Mouse (Mus musculus) cerebellum, adult 9-10 months (tissue): ENCODE measurements around the gene Arl13b.

Experiments
- DNase-seq: peaks from one replicate; pipeline ENCODE4 v3.0.0; 2022

Arl13b gene

DNA sequence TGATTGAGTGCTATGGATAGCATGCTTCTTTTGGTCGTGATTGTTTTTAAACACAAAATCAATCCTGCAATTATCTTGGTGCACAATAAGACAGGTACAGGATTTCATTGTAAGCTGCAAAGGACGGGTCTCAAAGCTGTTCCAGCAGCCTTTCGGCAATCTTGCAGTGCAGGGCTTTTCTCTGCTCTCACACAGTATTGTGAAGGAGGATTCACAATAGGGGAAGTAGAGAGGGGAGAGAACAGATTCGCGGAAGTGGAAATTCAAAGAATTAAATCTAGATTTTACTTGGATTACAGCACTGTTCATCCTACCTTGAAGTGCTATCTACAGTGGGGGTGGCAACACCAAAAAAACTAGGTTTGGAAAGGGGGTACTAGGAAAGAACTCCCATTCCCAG is 33.0 kb downstream of the Arl13b start:
- DNase-seq: no peak

DNA sequence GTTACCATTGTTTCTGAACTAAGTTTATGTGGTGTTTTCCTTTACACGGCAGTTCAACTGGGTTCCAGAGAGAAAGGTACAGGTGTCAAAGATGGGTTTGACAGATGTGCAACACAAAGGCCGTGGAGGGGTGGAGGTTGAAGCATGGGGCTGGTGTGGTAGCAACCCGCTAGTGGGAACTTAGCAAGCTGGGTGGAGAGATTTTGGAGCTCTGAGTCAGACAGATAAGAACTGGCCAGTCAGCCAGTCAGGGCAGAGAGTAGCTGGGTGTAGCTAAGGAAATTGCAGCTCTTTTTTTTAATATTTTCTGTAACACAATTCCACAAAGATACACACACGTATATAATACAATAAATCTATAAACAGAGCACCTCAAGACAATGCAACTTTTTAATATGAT is 36.0 kb downstream of the Arl13b start:
- no peak for DNase-seq

DNA sequence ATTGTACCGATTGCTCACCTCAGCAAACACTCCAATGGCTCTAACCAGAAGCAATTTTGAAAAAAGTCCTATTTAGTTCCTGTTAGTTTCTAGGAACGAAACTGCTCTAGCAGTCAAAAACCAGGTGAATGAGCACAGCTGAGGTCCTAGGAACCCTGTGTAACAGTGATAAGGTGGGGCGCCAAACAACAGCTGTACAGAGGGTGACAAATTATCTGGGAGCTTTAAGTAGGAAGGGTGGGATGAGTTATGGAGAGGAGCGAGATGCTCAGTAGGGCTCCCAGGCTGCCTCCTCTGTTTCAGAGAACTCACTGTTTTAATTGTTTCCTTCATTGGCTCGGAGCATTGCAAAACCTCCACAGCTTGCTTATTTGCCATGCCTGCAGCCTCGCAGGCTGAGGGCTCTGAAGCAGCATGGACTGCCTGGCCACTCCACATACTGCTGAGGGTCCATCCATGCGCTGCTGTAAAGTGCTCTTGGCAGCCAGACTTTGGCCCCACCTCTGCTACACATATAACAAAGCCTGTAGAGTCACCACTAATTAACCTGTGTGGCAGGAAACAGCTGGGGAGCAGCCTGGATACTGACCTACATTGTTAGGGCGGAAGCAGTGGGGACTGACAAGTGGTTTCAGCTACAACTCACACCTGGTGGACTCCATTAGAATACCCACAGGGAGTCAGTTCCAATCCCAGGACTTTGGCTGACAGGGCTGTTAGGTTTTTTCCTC is 39.4 kb downstream of the Arl13b start:
- no peak for DNase-seq

DNA sequence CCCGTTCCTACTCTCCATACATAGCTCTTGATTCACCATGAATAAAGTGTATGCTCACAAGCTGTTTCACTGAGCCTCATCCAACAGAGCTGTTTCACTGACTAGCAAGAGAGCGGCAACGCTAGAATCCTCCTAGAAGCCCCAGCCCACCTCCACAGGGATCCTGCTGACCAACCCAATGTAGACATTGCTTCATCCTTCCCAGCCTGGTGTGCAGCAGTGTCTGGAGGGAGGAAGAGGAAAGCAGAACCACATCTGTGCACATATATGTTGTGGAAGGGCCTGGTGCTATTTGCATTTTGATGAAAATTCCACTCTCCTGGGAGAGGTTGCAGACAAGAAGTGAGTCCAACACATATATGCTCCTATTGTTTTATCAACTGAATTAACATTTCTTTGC is 42.2 kb downstream of the Arl13b start:
- no peak for DNase-seq

DNA sequence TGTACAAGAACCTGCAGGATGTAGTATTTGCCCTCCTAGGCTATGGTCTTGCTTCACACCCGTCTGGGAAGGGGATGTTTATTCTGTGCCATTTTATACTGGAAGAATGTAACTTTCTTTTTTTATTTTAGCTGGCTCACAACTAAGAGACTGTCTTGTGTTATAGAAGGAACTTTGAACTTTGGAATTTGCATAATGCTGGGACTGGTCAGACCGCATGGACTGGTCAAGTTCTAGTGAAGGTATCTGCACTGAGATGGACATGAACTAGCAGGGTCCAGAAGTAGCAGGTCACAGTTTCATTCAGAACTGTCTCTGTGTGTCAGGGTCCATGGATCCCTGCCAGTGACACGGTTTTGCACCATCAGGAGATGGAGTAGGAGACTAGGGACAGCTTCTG is 47.0 kb downstream of the Arl13b start:
- DNase-seq: no peak

DNA sequence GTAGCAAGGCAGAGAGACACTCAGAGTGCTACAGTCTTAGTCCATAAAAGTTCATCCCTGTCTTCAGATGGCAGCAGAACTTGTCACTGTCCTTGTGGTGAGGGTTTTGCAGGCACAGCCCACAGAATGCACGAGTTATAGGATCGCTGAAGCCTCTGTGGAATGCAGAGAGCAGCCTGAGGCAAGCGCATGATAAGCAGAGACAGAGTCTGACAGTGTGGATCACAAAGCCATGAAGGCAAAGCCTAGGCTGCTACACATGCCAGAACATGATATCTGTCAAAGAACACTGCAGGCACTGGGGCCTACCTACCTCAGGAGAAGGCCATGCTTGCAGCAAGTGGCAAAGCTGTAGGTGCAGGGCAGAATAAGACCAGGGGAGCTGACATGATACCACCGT is 47.4 kb downstream of the Arl13b start:
- DNase-seq: no peak

DNA sequence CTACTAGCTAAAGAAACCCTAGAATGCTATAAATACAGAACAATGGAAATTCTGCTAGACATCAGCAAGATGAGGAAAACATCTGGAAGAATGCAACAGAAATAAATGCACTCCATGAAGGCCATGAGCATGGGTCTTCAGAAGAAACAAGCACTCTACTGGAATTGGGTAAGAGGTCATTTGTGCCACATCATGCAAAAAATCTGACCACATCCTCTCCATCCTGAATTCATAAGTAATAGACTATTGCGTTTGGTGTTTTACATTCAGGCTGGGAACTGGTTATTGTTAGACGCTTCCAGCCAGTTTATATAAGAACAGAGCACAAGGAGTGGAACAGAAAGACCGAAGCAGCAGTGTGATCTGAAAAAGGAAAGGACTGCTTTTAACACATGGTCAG is 48.0 kb downstream of the Arl13b start:
- no peak for DNase-seq

DNA sequence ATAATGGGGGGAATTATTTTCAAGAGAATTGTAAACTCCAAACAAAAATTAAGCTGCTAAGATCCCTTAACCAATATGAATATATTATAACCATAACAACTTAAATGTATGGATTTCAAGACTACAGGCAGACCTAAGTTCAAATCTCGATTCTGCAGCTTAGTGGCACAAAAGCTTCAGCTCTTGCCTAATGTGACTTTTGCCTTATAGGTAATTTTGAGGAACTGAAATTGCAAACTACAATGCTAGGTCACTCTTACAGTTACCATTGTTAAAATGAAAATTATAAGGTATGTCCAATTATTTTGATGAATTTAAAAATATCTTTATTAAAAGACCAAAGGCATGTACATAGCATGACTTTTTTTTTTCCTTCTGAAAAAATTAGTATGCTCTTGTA is 50.2 kb downstream of the Arl13b start:
- DNase-seq: no peak

DNA sequence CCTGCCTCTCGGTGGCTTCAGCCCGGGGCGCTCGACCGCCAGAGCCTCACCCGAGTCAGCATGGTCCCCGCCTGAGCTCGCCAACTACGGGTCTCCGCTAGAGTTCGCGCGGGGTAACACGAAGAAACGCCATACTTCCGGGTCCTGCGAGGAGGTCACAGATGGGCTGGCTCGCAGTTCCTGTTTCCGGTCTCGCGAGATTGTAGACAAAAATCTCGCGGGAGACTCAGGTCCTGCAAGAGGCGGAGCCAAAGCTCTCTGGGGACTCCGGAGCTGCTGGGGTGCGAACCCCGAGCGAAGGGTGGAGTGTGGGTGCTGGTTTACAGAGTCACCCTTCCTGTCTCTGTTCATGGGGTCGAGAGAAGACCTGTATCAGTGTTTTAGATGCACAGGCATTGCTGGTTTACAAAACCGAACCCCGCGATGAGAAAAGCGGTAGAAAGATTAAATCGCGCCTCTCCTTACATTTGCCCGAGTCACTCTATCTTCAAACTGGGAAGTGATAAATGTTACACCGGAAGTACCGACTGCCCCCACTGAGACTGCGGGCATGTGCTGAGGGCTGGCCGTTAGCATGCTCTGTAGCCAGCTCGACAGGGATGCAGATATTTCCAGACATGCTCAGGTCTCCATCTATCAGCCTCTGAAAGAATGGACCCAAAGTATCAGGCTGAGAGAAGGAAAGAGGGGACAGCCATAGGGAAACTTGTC is 60.1 kb downstream of the Arl13b start, which contains the start of gene Nsun3:
Gene Nsun3 (minus strand): TSS at position 198 of the 711 bp plus-strand sequence.
- DNase-seq: peak; percentile 95

DNA sequence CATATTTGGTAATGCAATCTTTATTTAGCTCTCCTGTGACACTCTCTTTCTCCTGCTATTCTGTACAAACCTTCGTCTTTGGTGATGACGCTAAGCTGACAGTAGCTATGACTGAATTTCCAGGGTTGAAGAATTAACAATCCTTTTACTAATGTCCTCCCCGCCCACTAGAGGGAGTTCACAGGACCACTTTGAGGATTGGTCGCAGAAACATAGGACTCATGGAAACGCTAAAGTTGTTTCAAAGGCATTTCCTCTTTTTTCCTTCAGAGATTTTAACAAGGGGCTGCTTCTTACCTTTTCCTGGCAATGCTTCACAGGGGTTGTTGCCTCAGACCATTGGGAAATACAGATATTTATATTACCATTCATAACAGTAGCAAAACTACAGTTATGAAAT is 64.6 kb downstream of the Arl13b start:
- DNase-seq: no peak

DNA sequence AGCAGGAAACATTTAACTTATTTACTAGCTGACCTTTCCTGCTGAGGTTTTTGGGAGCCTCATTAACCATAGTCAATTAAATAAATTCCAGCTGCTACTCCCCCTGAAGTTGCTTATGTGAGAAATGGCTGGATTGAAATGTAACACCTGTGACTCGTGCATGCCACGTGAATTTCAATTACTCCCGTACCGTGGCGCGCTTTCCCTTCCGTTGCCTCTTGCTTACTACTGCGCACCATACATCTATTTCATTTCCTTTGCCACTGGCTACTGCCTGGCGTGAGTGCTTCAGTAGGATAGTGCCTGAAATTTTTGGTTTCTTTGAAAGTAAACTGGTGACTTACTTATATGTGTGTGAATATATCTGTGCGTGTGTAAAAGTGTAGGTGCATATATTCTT is 68.6 kb downstream of the Arl13b start:
- DNase-seq: no peak

DNA sequence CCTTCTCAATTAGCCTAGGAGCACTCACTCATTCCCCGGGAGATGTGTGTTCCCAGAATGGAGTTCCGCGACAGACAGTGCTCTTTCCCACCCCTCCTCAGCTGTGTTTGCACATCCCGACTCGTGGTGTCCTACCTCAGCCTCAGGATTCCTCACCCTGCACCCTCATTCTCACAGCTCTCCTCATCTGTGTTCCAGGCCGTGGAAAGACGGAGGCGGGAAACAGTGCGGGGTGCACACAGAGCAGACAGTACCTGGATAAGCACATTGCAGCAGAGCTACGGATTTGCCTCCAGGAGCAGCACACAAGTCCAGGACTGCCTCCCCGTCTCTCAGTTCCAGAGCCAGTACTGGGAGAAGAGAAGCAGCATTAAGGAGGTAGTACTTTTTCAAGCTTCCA is 70.8 kb downstream of the Arl13b start:
- DNase-seq: no peak

DNA sequence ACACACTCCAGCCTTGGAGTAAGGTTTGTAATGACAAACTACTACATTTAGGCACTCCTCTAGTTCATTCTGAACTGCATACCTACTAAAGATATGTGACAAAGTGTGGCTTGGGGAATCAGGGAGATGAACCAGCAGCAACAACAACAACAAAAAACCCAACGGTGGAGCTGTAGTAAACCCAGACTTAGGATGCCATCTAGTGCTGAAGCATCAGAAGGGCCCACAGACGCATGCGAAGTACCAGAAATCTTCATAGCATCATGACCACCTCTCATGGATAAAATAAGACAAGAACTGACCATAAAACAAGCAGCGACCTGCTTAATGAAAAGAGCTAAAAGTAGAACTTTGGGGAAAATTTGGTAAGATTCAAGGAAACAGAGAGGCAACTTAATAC is 73.4 kb downstream of the Arl13b start:
- no peak for DNase-seq

DNA sequence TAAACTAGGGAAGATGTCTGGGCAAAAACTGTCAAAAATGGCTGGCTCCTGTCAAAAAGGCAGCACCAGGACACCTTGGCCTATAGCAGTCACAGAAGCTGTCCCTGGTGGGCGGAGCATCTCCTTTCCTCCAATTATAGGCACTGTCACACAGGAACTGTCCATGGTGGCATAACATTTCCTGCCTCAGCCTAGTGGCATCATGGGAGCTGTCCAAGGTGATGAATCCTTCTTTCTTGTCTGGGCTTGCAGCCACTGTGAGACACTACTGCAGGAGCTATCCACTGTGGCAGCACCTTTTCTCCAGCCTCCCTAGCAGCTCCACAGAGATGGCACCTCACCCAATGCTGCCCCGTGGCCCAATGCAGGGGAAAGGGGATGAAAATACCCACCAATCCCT is 88.5 kb downstream of the Arl13b start:
- no peak for DNase-seq

DNA sequence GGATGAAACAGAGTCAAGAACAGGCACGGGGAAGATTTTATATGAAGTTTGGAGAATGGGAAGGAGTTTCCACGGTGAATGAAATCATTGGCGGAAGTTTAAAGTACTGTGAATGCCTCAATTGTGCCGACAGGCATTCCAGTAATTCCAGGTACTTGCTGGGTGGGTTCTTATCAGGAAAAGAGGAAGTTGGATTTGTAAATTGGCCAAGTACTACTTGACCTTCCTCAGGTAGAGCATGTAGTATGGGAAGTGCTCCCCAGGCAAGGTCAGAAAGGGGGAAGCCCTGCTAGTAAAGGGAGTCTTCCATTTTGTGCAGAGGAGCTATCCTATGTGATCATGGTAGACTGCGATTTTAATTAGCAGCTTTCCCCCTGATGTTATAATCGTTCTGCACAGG is 91.5 kb downstream of the Arl13b start:
- DNase-seq: no peak

DNA sequence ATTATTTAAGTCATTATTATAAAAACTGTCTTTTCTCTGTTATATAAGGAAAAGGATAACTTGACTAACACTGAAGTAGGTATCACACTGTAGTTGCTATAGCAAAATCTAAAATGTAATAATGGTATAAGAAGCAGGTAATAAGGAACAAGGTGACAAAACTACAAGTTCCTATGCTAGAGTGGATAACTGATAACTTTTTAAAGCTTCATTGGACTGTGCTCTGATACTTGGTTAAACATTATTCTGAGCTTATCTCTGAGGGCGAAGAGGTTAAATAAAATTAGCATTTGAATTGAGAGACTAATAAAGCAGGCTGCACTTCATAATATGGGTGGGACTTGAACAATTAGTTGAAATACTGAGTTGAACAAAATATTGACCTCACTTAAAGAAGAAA is 93.2 kb downstream of the Arl13b start:
- no peak for DNase-seq

DNA sequence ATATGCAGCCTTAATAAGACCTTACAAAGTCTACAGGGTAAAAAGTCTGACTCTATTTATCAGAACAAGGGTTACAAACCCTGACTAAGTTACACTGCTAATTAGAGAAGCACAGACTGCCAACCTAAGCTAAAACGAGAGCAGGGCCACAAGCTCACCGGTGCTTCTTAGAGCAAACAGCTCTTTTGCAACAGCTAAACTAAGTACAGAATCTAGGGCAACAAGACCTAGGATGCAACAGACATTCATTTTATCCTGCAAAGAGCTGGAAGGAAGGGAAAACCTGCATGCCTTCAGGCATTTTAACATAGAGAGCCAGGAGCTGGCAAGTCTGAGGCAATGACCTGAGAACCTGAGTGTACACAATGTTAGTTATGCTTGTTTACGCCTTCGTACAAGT is 93.8 kb downstream of the Arl13b start:
- no peak for DNase-seq

DNA sequence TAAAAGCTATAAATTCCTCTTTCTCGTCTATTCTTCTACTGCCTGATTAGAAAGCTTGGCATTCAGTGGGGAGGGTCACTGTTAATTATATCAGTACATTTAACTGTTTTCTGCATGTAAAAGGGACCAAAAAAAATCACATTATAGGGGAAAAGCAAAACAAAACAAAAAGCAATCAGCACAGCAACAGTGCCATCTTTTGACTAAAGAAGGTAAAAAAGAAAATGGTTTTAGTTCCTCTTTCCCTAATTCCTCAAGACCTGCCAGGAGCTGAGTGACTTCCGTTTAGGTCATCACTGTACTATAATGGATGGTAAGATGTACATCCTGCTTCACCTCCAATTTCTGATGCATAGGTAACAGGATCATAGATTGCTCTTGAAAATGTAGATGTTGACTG is 101.0 kb downstream of the Arl13b start:
- no peak for DNase-seq
